Mouse (Mus musculus) Muller cell, postnatal 12 days (primary cell): ENCODE results near the gene Depdc1b.

Source experiments
- DNase-seq: peaks from one replicate; pipeline ENCODE4 v3.0.0-alpha.2; 2015; ENCODE audit errors: inconsistent ontology term

Gene Depdc1b

GRCm38 (mm10) chr13:108437424-108437823 is 121.3 kb downstream of the Depdc1b start:
- no peak for DNase-seq

GRCm38 (mm10) chr13:108439012-108439411 is 122.9 kb downstream of the Depdc1b start:
- DNase-seq: no peak

DNA sequence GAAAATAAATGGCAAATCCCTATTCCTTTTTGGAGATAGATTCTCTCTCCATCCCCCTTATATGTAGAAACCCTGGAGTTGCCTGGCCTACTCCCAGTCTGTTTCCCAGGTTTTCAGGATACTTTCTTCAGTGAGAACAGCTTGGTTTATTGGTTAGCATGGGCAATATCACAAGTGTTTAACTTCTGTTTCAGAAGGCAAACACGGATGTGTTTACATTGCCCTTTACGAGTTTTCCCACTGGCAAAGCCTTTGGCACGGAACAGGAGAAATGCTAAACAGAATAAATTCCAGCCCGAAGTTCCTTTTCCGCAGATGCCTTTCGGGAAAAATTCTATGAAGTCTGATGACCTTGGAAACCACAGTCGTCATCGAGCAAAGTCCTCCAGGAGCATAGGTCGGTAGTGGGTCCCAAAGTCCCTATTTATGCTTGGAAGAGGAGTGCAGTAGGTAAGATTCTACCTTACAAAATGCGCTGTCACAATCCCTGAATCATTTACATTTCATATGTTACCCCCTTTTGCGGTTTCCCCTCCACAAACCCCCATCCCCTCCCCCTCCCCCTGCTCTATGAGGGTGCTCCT is 132.3 kb downstream of the Depdc1b start:
- no peak for DNase-seq

DNA sequence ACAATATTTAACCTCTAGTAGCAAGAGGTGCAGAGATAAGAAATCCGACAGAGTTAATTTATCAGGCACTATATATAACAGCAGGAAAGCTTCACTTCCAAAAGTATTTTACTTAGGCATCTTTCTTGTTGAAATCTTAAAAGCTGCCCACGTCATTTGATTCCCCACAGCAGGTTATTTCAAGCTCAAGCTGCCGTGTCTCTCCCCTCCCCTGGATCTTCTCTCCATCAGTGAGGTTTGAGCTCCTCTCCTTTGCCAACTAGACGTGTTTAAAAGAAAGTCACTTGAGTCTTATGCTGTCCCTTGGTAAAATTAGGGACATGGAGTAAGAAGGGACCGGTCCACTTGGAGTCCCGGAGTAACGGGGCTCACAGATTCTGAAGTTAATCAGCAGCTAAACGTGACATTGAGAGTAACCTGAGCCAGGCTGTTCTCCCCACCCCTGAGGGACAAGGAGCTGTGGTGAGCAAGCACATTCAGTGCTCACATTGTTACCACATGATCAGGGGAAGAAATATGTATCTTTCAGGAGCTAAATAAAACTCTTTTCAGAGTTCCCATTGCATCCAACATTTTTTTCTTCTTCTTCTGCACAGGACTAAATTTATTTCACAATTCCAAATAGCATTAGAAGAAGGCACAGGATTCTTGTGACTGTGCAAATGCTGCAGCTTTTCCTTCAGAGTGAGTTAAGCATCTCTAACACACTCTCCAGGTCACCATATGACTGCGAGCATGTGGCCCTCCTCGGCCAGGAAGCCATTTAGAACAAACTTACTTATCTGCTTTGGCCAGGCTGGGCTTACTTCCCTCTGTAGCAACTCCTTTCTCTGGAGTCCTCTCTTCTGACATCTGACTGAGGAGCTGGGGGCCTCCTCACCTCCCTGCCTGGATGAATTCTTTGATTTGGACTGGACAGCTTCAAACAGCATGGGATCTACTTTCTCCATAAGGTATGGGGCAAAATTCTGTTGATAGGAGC is 133.3 kb downstream of the Depdc1b start, which contains the start of gene Pde4d:
TSS of gene Pde4d (plus strand) at position 833 of the 982 bp plus-strand sequence.
- DNase-seq: no peak

DNA sequence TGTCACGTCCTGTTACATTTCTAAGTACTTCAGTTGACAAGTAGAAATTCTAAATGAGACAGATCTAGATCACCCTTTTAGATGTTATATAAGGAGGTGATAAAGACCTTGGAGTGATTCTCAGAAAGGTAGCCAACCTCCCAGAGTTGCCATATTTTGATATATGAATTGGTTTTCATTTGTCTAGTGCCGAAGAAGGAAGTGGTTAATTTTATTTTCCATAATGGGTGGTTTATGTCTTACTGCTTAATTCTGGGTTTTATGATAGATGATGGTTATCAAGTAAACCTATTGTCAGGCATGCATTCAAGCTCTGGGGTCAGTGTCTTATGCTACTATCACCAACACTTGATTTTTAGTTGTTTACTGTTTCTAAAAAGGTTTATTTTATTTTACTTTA is 135.0 kb downstream of the Depdc1b start:
- DNase-seq: no peak

DNA sequence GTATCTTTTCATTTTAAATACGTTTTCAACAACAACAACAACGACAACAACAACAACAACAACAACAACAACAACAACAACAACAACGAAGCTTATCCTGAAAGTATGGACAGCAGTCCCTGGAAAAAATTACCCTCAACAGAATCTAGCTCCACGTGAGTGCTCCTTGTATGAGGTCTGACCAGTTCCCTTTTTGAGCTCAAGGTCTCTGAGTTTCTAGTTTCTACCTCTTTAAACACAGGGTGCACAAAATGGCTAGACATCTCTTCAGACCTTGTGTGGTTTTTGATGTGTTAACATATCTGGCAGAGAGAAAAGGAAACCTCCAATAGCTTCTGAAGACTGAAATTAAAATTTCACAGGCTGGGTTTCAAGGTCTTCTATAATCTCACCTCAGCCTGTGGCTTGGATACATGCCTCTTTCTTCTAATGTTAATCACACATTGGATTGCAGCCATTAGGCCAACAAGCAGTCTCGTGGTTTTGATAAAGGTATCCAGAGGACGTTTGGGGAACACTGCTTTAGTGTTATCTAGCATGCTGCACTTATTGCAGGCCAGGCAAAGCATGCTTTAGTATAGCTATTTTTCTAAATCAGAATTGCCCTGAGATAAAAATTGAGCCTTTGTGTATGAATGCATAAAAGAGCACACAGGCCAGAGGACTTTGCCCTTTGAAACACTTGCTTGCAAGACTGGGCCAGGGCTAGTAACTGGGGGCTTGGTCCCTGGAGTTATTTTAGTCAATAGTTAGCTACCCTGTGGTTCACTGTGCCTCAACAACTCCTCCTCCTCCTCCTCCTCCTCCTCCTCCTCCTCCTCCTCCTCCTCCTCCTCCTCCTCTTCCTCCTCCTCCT is 137.2 kb downstream of the Depdc1b start:
- peak; percentile 20 for DNase-seq
